Mouse (Mus musculus) E14TG2a.4 (cell line): ENCODE results near the gene C1rl.

Experiments
- CTCF ChIP-seq: conservative IDR thresholded peaks from 2 replicates; pipeline ENCODE4 v1.5.1; 2014; ENCODE audit warnings: low read length
- NANOG ChIP-seq: IDR thresholded peaks from 2 replicates; pipeline ENCODE4 v1.6.1; 2014; ENCODE audit warnings: borderline replicate concordance, low read length, mixed read lengths
- POU5F1 ChIP-seq: IDR thresholded peaks from 2 replicates; pipeline ENCODE4 v1.6.1; 2014; ENCODE audit warnings: low read length, borderline replicate concordance

DNA sequence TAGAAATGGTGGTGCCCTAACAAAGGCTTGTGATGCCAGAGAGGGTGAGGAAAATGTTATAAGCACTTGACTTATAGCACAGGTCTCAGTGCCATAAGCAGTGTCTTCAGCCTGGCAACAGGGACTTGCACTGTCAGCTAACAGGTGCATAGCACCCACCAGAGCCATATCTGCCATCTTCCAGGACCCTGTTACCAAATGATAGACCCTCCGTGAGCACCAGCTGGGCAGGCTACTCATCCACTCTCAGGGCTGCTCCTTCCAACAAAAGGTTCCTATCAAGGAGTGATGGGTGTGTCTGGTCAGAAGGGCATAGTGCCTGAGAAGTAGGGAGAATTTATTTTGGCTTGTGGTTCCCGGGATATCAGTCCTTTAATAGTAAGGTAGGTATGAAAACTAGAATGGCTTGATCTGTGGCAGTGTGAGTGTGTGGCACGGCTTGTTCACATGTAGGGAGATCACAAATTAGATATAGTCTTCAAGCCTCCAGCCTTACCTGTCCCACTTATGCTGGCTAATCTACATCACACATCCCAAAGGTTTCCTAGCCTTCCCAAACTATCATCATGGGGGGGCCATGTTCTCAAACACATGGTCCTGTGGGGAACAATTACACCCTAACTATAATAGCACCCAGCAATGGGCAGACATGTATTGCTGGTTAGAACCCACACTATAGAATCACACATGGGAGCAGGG lies 13.9 kb upstream of the C1rl start:
- TF ChIP-seq CTCF (no peak), POU5F1 (no peak), NANOG (no peak)
